Mouse (Mus musculus): ENCODE data around the gene Atp2b1. TPM values are rescaled to one million over a fixed set of nuclear protein-coding genes. Genes with fewer than 3 reads are reported as not detected.

The Atp2b1 gene
- polyA plus RNA-seq, 1 experiment from 2014 or later: 76.4 TPM

DNA sequence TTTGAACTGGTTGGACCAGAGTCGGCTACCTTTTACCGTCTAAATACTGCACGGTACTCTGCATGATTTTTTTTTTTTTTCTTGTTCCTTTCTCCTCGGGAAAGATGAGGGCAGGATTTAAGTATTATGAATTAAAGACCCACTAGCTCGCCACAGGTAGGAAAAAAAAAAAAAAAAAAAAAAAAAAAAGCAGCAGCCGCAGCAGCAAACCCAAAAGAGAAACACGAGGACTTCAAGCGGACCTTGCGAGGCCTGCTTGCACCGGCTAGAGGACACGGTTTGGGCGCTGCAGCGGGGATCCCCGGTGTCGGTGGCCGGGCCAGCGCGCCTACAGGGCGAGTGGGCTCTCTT, 621 bp upstream of the Atp2b1 start:
- under 1% methylated on average over 19 of the region's 19 CpGs for WGBS
- peak overlapping the region; percentile 88 for H3K4me3 ChIP-seq (ENCODE audit: low read depth, low read length)
- H3K4me1 ChIP-seq (ENCODE audit: control insufficient read depth, insufficient read depth, low read length): peaks cover 9% of the 10 kb centered on the region
- ATAC-seq (ENCODE audit: low FRiP score) (no peak), DNase-seq (ENCODE audit: low spot score, missing footprints) (no peak)
- H3K27me3 ChIP-seq (ENCODE audit: control insufficient read depth, insufficient read depth, low read length): no peaks in the 10 kb centered on the region
- H3K9me3 ChIP-seq (ENCODE audit: control insufficient read depth, low read length): no peaks in the 10 kb centered on the region
- peak overlapping the region; percentile 92 for H3K27ac ChIP-seq (ENCODE audit: low read depth, low read length)
- H3K36me3 ChIP-seq (ENCODE audit: control insufficient read depth, insufficient read depth, low read length): no peaks in the 10 kb centered on the region
- peak overlapping the region; percentile 79 for H3K9ac ChIP-seq (ENCODE audit: low read length)
- H3K4me2 ChIP-seq: peak overlapping the region; percentile 46

DNA sequence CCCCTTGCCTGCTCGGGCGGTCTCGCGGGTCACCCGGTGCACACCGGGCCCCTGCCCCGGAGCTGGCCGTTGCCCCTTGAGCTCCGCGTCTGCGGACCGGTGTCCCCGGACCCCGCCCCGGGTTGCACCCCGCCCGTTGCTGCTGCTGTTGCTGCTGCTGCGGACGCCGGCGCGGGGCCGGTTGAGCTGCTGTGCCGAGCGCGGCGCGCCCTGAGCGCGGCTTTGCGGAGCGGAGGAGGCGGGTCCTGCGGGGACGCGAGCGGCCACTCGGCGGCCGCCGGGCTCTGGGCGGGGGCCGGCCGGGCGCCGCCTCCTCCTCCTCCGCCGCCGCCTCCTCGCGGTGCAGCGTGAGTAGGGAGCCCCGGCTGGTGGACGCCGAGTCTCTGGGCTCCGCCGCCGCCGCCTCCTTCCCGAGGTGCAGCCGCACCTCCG, 620 bp downstream of the Atp2b1 start:
- H3K9ac ChIP-seq (ENCODE audit: low read length): peak overlapping the region; percentile 79
- WGBS: 0% methylated on average over 39 of the region's 62 CpGs

GRCm38 (mm10) chr10:98915398-98915931, 1.3 kb downstream of the Atp2b1 start:
- Histone ChIP-seq H3K36me3 (ENCODE audit: control insufficient read depth, insufficient read depth, low read length) (no peaks in the 10 kb centered on the region), H3K27me3 (ENCODE audit: control insufficient read depth, insufficient read depth, low read length) (no peaks in the 10 kb centered on the region), H3K4me2 (peak overlapping the region; percentile 88), H3K9me3 (ENCODE audit: control insufficient read depth, low read length) (no peaks in the 10 kb centered on the region), H3K27ac (ENCODE audit: low read depth, low read length) (peak overlapping the region; percentile 92), H3K4me1 (ENCODE audit: control insufficient read depth, insufficient read depth, low read length) (peaks cover 9% of the 10 kb centered on the region), H3K4me3 (ENCODE audit: low read depth, low read length) (peak overlapping the region; percentile 88), H3K9ac (ENCODE audit: low read length) (peak overlapping the region; percentile 79)
- under 1% methylated on average over 33 of the region's 54 CpGs for WGBS
- ATAC-seq (ENCODE audit: low FRiP score) (peak; percentile 8), DNase-seq (ENCODE audit: low spot score, missing footprints) (peak; percentile 87)

More for the DNA sequence above, 620 bp downstream of the Atp2b1 start:
- no peak for DNase-seq (ENCODE audit: low spot score, missing footprints)
- H3K4me1 ChIP-seq (ENCODE audit: control insufficient read depth, insufficient read depth, low read length): peaks cover 9% of the 10 kb centered on the region
- peak overlapping the region; percentile 88 for H3K4me3 ChIP-seq (ENCODE audit: low read depth, low read length)
- ATAC-seq (ENCODE audit: low FRiP score): peak; percentile 74
- peak overlapping the region; percentile 92 for H3K27ac ChIP-seq (ENCODE audit: low read depth, low read length)
- H3K9me3 ChIP-seq (ENCODE audit: control insufficient read depth, low read length): no peaks in the 10 kb centered on the region
- peak overlapping the region; percentile 88 for H3K4me2 ChIP-seq
- H3K36me3 ChIP-seq (ENCODE audit: control insufficient read depth, insufficient read depth, low read length): no peaks in the 10 kb centered on the region
- no peaks in the 10 kb centered on the region for H3K27me3 ChIP-seq (ENCODE audit: control insufficient read depth, insufficient read depth, low read length)

- ATAC-seq (ENCODE audit: low FRiP score) (no peak), DNase-seq (ENCODE audit: low spot score, missing footprints) (peak; percentile 85)
- Histone ChIP-seq H3K4me2 (peak overlapping the region; percentile 88), H3K4me3 (ENCODE audit: low read depth, low read length) (peak overlapping the region; percentile 88), H3K36me3 (ENCODE audit: control insufficient read depth, insufficient read depth, low read length) (no peaks in the 10 kb centered on the region), H3K9ac (ENCODE audit: low read length) (peak overlapping the region; percentile 79), H3K9me3 (ENCODE audit: control insufficient read depth, low read length) (no peaks in the 10 kb centered on the region), H3K27ac (ENCODE audit: low read depth, low read length) (no peak overlapping the region), H3K27me3 (ENCODE audit: control insufficient read depth, insufficient read depth, low read length) (no peaks in the 10 kb centered on the region), H3K4me1 (ENCODE audit: control insufficient read depth, insufficient read depth, low read length) (peaks cover 9% of the 10 kb centered on the region)
- 10% methylated on average over 22 of the region's 22 CpGs for whole genome bisulfite sequencing
These were observed 2.0 kb downstream of the Atp2b1 start for GRCm38 (mm10) chr10:98916011-98916780.

DNA sequence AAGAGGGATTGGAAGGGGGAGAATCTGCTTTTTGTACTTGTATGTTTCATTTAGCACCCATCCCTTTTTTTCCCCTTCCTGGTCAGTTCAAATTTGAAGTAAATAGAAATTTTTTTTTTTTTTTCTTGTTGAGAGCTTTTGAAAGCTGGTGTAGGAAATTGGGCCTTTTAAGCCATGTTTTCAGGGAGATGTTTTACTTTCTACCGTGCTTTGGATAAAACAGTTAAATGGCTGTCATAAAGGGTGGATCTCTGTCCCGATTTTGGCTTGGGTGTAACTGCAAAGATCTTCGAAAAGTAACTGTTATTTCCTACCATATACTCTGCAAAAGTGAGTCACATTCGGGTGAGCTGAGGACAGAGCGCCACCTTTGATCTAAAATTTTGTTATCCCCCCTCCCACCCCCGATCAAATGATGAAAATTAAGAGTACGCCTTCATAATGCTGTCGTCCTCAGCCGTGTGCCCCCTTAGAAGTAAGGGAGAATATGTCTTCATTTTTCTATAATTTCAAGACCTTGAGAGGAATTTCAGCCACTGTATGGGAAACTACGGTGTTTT, 2.7 kb downstream of the Atp2b1 start:
- peak overlapping the region; percentile 88; the same call in 1 of the 2 replicates for H3K4me3 ChIP-seq (ENCODE audit: low read depth, low read length)
- WGBS: 76% methylated on average over 10 of the region's 10 CpGs
- no peaks in the 10 kb centered on the region for H3K9me3 ChIP-seq (ENCODE audit: control insufficient read depth, low read length)
- H3K4me2 ChIP-seq: peak overlapping the region; percentile 88
- H3K4me1 ChIP-seq (ENCODE audit: control insufficient read depth, insufficient read depth, low read length): peaks cover 9% of the 10 kb centered on the region
- no peaks in the 10 kb centered on the region for H3K36me3 ChIP-seq (ENCODE audit: control insufficient read depth, insufficient read depth, low read length)
- no peak for DNase-seq (ENCODE audit: low spot score, missing footprints)
- no peak overlapping the region; the same call in 1 of the 2 replicates for H3K9ac ChIP-seq (ENCODE audit: low read length)
- H3K27ac ChIP-seq (ENCODE audit: low read depth, low read length): no peak overlapping the region
- H3K27me3 ChIP-seq (ENCODE audit: control insufficient read depth, insufficient read depth, low read length): no peaks in the 10 kb centered on the region
- no peak for ATAC-seq (ENCODE audit: low FRiP score)

DNA sequence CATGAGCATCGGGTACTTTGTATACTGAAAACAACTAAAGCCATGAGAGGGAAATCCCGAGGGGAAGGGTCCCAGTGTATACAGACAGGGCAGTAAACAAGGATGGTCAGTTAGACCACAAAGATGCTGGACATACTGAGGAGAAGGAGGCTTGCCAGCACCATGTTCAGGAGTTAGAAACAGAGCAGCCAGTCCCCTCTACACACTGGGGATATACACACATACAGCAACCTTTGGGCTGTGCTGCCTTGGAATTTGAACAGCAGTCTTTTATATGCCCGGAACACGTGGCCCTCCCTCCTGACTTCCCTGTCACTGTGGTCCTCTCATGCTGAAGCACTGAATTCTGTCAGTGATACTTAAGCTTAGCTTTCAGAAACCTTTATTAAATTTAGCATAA, 10.9 kb downstream of the Atp2b1 start:
- no peaks in the 10 kb centered on the region for H3K27me3 ChIP-seq (ENCODE audit: control insufficient read depth, insufficient read depth, low read length)
- no peak overlapping the region for H3K4me3 ChIP-seq (ENCODE audit: low read depth, low read length)
- H3K27ac ChIP-seq (ENCODE audit: low read depth, low read length): no peak overlapping the region
- 91% methylated on average over 4 of the region's 4 CpGs for WGBS
- H3K9me3 ChIP-seq (ENCODE audit: control insufficient read depth, low read length): no peaks in the 10 kb centered on the region; the same call in 1 of the 2 replicates
- no peak for DNase-seq (ENCODE audit: low spot score, missing footprints)
- H3K4me2 ChIP-seq: no peak overlapping the region
- H3K4me1 ChIP-seq (ENCODE audit: control insufficient read depth, insufficient read depth, low read length): no peaks in the 10 kb centered on the region
- no peak overlapping the region for H3K9ac ChIP-seq (ENCODE audit: low read length)
- no peaks in the 10 kb centered on the region for H3K36me3 ChIP-seq (ENCODE audit: control insufficient read depth, insufficient read depth, low read length)
- ATAC-seq (ENCODE audit: low FRiP score): no peak

GRCm38 (mm10) chr10:98926991-98927390, 12.8 kb downstream of the Atp2b1 start:
- Histone ChIP-seq H3K9ac (ENCODE audit: low read length) (no peak overlapping the region), H3K36me3 (ENCODE audit: control insufficient read depth, insufficient read depth, low read length) (no peaks in the 10 kb centered on the region), H3K9me3 (ENCODE audit: control insufficient read depth, low read length) (no peaks in the 10 kb centered on the region; the same call in 1 of the 2 replicates), H3K4me1 (ENCODE audit: control insufficient read depth, insufficient read depth, low read length) (peaks cover 4% of the 10 kb centered on the region; the same call in 1 of the 2 replicates), H3K4me2 (no peak overlapping the region), H3K27me3 (ENCODE audit: control insufficient read depth, insufficient read depth, low read length) (no peaks in the 10 kb centered on the region), H3K27ac (ENCODE audit: low read depth, low read length) (no peak overlapping the region), H3K4me3 (ENCODE audit: low read depth, low read length) (no peak overlapping the region)
- DNase-seq (ENCODE audit: low spot score, missing footprints) (no peak), ATAC-seq (ENCODE audit: low FRiP score) (no peak)

GRCm38 (mm10) chr10:98929444-98929843, 15.2 kb downstream of the Atp2b1 start:
- no peak overlapping the region for H3K4me3 ChIP-seq (ENCODE audit: low read depth, low read length)
- WGBS: 78% methylated on average over 7 of the region's 7 CpGs
- H3K27ac ChIP-seq (ENCODE audit: low read depth, low read length): no peak overlapping the region
- ATAC-seq (ENCODE audit: low FRiP score) (no peak), DNase-seq (ENCODE audit: low spot score, missing footprints) (peak; percentile 73)
- no peak overlapping the region for H3K4me2 ChIP-seq
- H3K36me3 ChIP-seq (ENCODE audit: control insufficient read depth, insufficient read depth, low read length): no peaks in the 10 kb centered on the region
- H3K9ac ChIP-seq (ENCODE audit: low read length): no peak overlapping the region
- H3K27me3 ChIP-seq (ENCODE audit: control insufficient read depth, insufficient read depth, low read length): no peaks in the 10 kb centered on the region
- H3K4me1 ChIP-seq (ENCODE audit: control insufficient read depth, insufficient read depth, low read length): peaks cover 4% of the 10 kb centered on the region; the same call in 1 of the 2 replicates
- H3K9me3 ChIP-seq (ENCODE audit: control insufficient read depth, low read length): no peaks in the 10 kb centered on the region

DNA sequence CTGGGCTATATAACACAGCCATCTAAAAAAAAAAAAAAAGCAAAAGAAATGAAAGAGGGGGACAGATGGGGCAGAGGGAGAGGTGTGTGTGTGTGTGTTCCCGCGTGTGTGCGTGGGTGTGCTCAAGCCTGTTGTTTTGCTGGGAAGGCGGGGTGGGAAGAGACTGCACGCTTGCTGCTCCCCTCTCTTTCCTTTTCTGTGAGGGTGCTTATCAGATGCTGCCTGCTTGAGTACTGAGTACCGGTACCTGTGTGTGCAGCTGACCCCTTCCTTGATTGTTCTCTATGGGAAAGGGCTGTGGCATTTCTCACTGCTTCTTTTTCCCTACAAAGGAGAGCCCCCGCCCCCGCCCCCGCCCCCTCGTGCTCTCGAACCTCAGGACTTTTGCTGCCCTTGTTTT, 15.9 kb downstream of the Atp2b1 start:
- WGBS: 51% methylated on average over 11 of the region's 11 CpGs
- Histone ChIP-seq H3K27ac (ENCODE audit: low read depth, low read length) (no peak overlapping the region), H3K27me3 (ENCODE audit: control insufficient read depth, insufficient read depth, low read length) (no peaks in the 10 kb centered on the region), H3K36me3 (ENCODE audit: control insufficient read depth, insufficient read depth, low read length) (no peaks in the 10 kb centered on the region), H3K9me3 (ENCODE audit: control insufficient read depth, low read length) (no peaks in the 10 kb centered on the region), H3K4me1 (ENCODE audit: control insufficient read depth, insufficient read depth, low read length) (peaks cover 4% of the 10 kb centered on the region; the same call in 1 of the 2 replicates), H3K4me2 (no peak overlapping the region), H3K9ac (ENCODE audit: low read length) (no peak overlapping the region), H3K4me3 (ENCODE audit: low read depth, low read length) (no peak overlapping the region)
- ATAC-seq (ENCODE audit: low FRiP score) (0 out of 2 replicates have a peak, but pooled peaks have one; percentile 46), DNase-seq (ENCODE audit: low spot score, missing footprints) (peak; percentile 72)

Measured in midbrain, embryonic 11.5 days (tissue).